Mouse (Mus musculus) intestine, postnatal 0 days (tissue): ENCODE results near the gene Palm. TPM values are rescaled to one million over a fixed set of nuclear protein-coding genes. Genes with fewer than 3 reads are reported as not detected.

Experiments
- ATAC-seq: fragments of 200-750 bp; cut with Nextera tagmentation; 2 replicates; pipeline ENCODE4 v1.8.0; 2017; ENCODE audit warnings: mild to moderate bottlenecking, moderate TSS enrichment, moderate library complexity
- H3K27ac ChIP-seq: fragments of 300-500 bp; sonication (generic); 2 replicates; pipeline ENCODE4 v1.5.1; 2014; ENCODE audit warnings: mild to moderate bottlenecking, low read depth, low read length, moderate library complexity
- H3K27me3 ChIP-seq: fragments of 300-500 bp; sonication (generic); replicated peaks from 2 replicates; pipeline ENCODE4 v1.6.1; 2014; ENCODE audit warnings: low read length, mixed read lengths; ENCODE audit not compliant: control insufficient read depth, insufficient read depth
- H3K36me3 ChIP-seq: fragments of 300-500 bp; sonication (generic); 2 replicates; pipeline ENCODE4 v1.6.1; 2014; ENCODE audit warnings: mild to moderate bottlenecking, moderate library complexity; ENCODE audit not compliant: control insufficient read depth, insufficient read depth
- H3K4me1 ChIP-seq: fragments of 300-500 bp; sonication (generic); replicated peaks from 2 replicates; pipeline ENCODE4 v1.6.1; 2014; ENCODE audit warnings: antibody characterized with exemption, low read length, mixed read lengths; ENCODE audit not compliant: control insufficient read depth, insufficient read depth
- H3K4me2 ChIP-seq: fragments of 300-500 bp; sonication (generic); replicated peaks from 2 replicates; pipeline ENCODE4 v1.6.1; 2014; ENCODE audit warnings: low read depth, mild to moderate bottlenecking, moderate library complexity
- H3K4me3 ChIP-seq: fragments of 300-500 bp; sonication (generic); 2 replicates; pipeline ENCODE4 v1.5.1; 2014; ENCODE audit warnings: low read depth, low read length
- H3K9ac ChIP-seq: fragments of 300-500 bp; sonication (generic); 2 replicates; pipeline ENCODE4 v1.6.1; 2014; ENCODE audit warnings: mild to moderate bottlenecking, low read depth, low read length
- H3K9me3 ChIP-seq: fragments of 300-500 bp; sonication (generic); 2 replicates; pipeline ENCODE4 v1.6.1; 2016; ENCODE audit warnings: mixed run types; ENCODE audit not compliant: control insufficient read depth
- CTCF ChIP-seq: sonication (generic); IDR thresholded peaks from 2 replicates; pipeline ENCODE4 v1.5.1; 2016; ENCODE audit warnings: low read depth, mild to moderate bottlenecking, control low read depth, antibody characterized with exemption, moderate library complexity
- WGBS: fragments of 180-500 bp; shearing (Covaris S2); extraction: QIAGEN DNeasy Blood & Tissue Kit; methylation state at CpG from one replicate; pipeline ENCODE4 v1.1.7; 2014; 5-methylcytosine and 5-hydroxymethylcytosine counted together
- polyA plus RNA-seq: library from polyadenylated mRNA; unstranded; fragments of >200 nt; fragmentation: Nextera tagmentation; extraction: Ambion mirVana; gene quantifications from 2 replicates; pipeline ENCODE4 v1.2.1, GENCODE M21; 2015

Gene Palm
- polyA plus RNA-seq, 1 experiment from 2014 or later = 19.9 TPM

- Histone ChIP-seq H3K4me3 (peak within 1 kb of the TSS; percentile 36), H3K36me3 (no peaks in the 10 kb centered on the region), H3K9me3 (0 out of 2 replicates have a peak, but pooled peaks cover 4% of the 10 kb centered on the region), H3K4me2 (peak within 1 kb of the TSS; percentile 65), H3K27ac (0 out of 2 replicates have a peak within 1 kb of the TSS, but pooled peaks have one; percentile 1), H3K27me3 (no peaks in the 10 kb centered on the region), H3K4me1 (no peaks in the 10 kb centered on the region; the same call in 1 of the 2 replicates), H3K9ac (no peak within 1 kb of the TSS)
- WGBS = 2% methylated on average over 39 of the region's 39 CpGs
- ATAC-seq = no peak
- TF ChIP-seq CTCF = 0 out of 2 replicates have a peak, but pooled peaks have one; percentile 2
Observed at GRCm38 (mm10) chr10:79777103-79777531, 16.3 kb upstream of the Palm start, which contains the start of gene Fstl3. Gene Fstl3 (plus strand): TSS chr10:79777272.

GRCm38 (mm10) chr10:79778006-79778405 is 15.4 kb upstream of the Palm start:
- no peak overlapping the region for H3K9ac ChIP-seq
- 29% methylated on average over 13 of the region's 15 CpGs for WGBS
- H3K27me3 ChIP-seq = no peaks in the 10 kb centered on the region
- H3K4me1 ChIP-seq = no peaks in the 10 kb centered on the region; the same call in 1 of the 2 replicates
- H3K9me3 ChIP-seq = 0 out of 2 replicates have a peak, but pooled peaks cover 4% of the 10 kb centered on the region
- H3K4me3 ChIP-seq = peak overlapping the region; percentile 36; the same call in 1 of the 2 replicates
- no peak for TF ChIP-seq CTCF
- no peak overlapping the region for H3K27ac ChIP-seq
- no peaks in the 10 kb centered on the region for H3K36me3 ChIP-seq
- H3K4me2 ChIP-seq = peak overlapping the region; percentile 65
- no peak for ATAC-seq

GRCm38 (mm10) chr10:79779193-79779592 is 14.2 kb upstream of the Palm start:
- Histone ChIP-seq H3K27me3 (no peaks in the 10 kb centered on the region), H3K36me3 (no peaks in the 10 kb centered on the region), H3K9ac (no peak overlapping the region), H3K4me2 (no peak overlapping the region), H3K4me1 (no peaks in the 10 kb centered on the region; the same call in 1 of the 2 replicates), H3K4me3 (no peak overlapping the region), H3K27ac (no peak overlapping the region), H3K9me3 (0 out of 2 replicates have a peak, but pooled peaks cover 4% of the 10 kb centered on the region)
- 48% methylated on average over 2 of the region's 2 CpGs for WGBS
- TF ChIP-seq CTCF = no peak
- ATAC-seq = no peak

- H3K27me3 ChIP-seq = no peaks in the 10 kb centered on the region
- 1% methylated on average over 55 of the region's 55 CpGs for WGBS
- peak; percentile 93 for ATAC-seq
- peak overlapping the region; percentile 62 for H3K27ac ChIP-seq
- TF ChIP-seq CTCF = peak; percentile 93
- no peaks in the 10 kb centered on the region; the same call in 1 of the 2 replicates for H3K4me1 ChIP-seq
- H3K4me3 ChIP-seq = peak overlapping the region; percentile 33
- 0 out of 2 replicates have a peak, but pooled peaks cover 3% of the 10 kb centered on the region for H3K9me3 ChIP-seq
- H3K4me2 ChIP-seq = peak overlapping the region; percentile 66
- H3K36me3 ChIP-seq = no peaks in the 10 kb centered on the region
- no peak overlapping the region for H3K9ac ChIP-seq
Observed at GRCm38 (mm10) chr10:79779784-79780663, 13.3 kb upstream of the Palm start.

- TF ChIP-seq CTCF = no peak
Observed at GRCm38 (mm10) chr10:79780664-79781015, 12.7 kb upstream of the Palm start.

GRCm38 (mm10) chr10:79781139-79781538 is 12.2 kb upstream of the Palm start:
- no peaks in the 10 kb centered on the region; the same call in 1 of the 2 replicates for H3K4me1 ChIP-seq
- no peaks in the 10 kb centered on the region for H3K36me3 ChIP-seq
- H3K9ac ChIP-seq = no peak overlapping the region
- TF ChIP-seq CTCF = no peak
- H3K9me3 ChIP-seq = no peaks in the 10 kb centered on the region
- ATAC-seq = no peak
- peak overlapping the region; percentile 33 for H3K4me3 ChIP-seq
- H3K4me2 ChIP-seq = peak overlapping the region; percentile 66
- no peak overlapping the region for H3K27ac ChIP-seq
- WGBS = 27% methylated on average over 21 of the region's 21 CpGs
- H3K27me3 ChIP-seq = no peaks in the 10 kb centered on the region

More at GRCm38 (mm10) chr10:79780664-79781015, 12.7 kb upstream of the Palm start:
- H3K9ac ChIP-seq = no peak overlapping the region
- H3K4me1 ChIP-seq = no peaks in the 10 kb centered on the region; the same call in 1 of the 2 replicates
- H3K27ac ChIP-seq = peak overlapping the region; percentile 62
- H3K27me3 ChIP-seq = no peaks in the 10 kb centered on the region
- ATAC-seq = no peak
- no peaks in the 10 kb centered on the region for H3K9me3 ChIP-seq
- peak overlapping the region; percentile 66 for H3K4me2 ChIP-seq
- H3K4me3 ChIP-seq = peak overlapping the region; percentile 33
- no peaks in the 10 kb centered on the region for H3K36me3 ChIP-seq
- under 1% methylated on average over 13 of the region's 13 CpGs for WGBS
